Mouse (Mus musculus) kidney, adult 2 months (tissue): Measurements from ENCODE around the gene Ckmt2.

Experiments
- CTCF ChIP-seq: fragments of 200-500 bp; conservative IDR thresholded peaks from 2 replicates; pipeline ENCODE4 v1.5.1; 2011; ENCODE audit warnings: low read depth, mild to moderate bottlenecking, control low read depth, low read length, moderate library complexity, mixed read lengths; ENCODE audit not compliant: insufficient read depth, insufficient read length
- POLR2A ChIP-seq: fragments of 200-500 bp; IDR thresholded peaks from one replicate; pipeline ENCODE4 v1.6.1; 2011; ENCODE audit warnings: low read depth, low read length, control low read depth

DNA sequence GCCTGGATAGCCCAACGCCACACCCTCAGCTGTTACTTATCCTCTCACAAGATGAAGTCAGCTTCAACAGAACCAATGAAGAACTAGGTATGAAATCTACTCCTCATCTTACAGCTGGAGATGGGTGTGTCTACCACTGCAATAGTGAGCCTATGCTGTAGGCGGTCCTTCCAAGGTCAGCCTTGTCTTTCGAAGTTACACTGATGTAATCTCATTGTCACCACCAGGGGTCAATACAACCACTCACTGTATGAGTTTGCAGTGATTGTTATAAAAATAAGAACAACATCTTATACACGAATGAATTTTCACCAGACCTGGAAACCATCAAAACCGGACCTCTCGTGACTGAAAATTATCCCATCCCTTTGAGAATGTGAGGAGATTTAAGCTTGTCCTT lies 16.4 kb upstream of the Ckmt2 start:
- TF ChIP-seq CTCF: no peak
- no peak for TF ChIP-seq POLR2A
